Mouse (Mus musculus): ENCODE results near the gene Snrpd3. TPM values are rescaled to one million over a fixed set of nuclear protein-coding genes. Genes with fewer than 3 reads are reported as not detected.
A peak's percentile ranks its signal among the peaks of the same experiment; 100 is the strongest.

Snrpd3 gene
- polyA plus RNA-seq, 1 experiment from 2014 or later = 139 TPM

GRCm38 (mm10) chr10:75547901-75548300 is 30.6 kb downstream of the Snrpd3 start:
- H3K27me3 ChIP-seq = no peaks in the 10 kb centered on the region
- peaks cover 12% of the 10 kb centered on the region for H3K4me1 ChIP-seq
- H3K4me3 ChIP-seq = no peak overlapping the region
- no peak overlapping the region; the same call in 1 of the 2 replicates for H3K27ac ChIP-seq
- WGBS = 26% methylated on average over 7 of the region's 7 CpGs
- no peak overlapping the region for H3K9ac ChIP-seq
- no peaks in the 10 kb centered on the region for H3K9me3 ChIP-seq
- H3K4me2 ChIP-seq = peak overlapping the region; percentile 13; the same call in 1 of the 2 replicates
- no peak for ATAC-seq (ENCODE audit: insufficient number of reproducible peaks, low FRiP score, low TSS enrichment, low read depth)
- no peaks in the 10 kb centered on the region for H3K36me3 ChIP-seq

- peaks cover 12% of the 10 kb centered on the region for H3K4me1 ChIP-seq
- no peak overlapping the region for H3K4me3 ChIP-seq
- H3K27ac ChIP-seq = peak overlapping the region; percentile 3; the same call in 1 of the 2 replicates
- H3K27me3 ChIP-seq = no peaks in the 10 kb centered on the region
- peak; percentile 62; the same call in 1 of the 2 replicates for ATAC-seq (ENCODE audit: insufficient number of reproducible peaks, low FRiP score, low TSS enrichment, low read depth)
- WGBS = 20% methylated on average over 14 of the region's 14 CpGs
- H3K36me3 ChIP-seq = no peaks in the 10 kb centered on the region
- H3K9me3 ChIP-seq = no peaks in the 10 kb centered on the region
- peak overlapping the region; percentile 13 for H3K4me2 ChIP-seq
- no peak overlapping the region for H3K9ac ChIP-seq
These were observed 31.1 kb downstream of the Snrpd3 start for GRCm38 (mm10) chr10:75548486-75548885.

- Histone ChIP-seq H3K27ac (no peak overlapping the region), H3K4me1 (peaks cover 12% of the 10 kb centered on the region), H3K4me3 (no peak overlapping the region), H3K4me2 (no peak overlapping the region), H3K9me3 (no peaks in the 10 kb centered on the region), H3K27me3 (no peaks in the 10 kb centered on the region), H3K36me3 (no peaks in the 10 kb centered on the region), H3K9ac (no peak overlapping the region)
- no peak for ATAC-seq (ENCODE audit: insufficient number of reproducible peaks, low FRiP score, low TSS enrichment, low read depth)
- 70% methylated on average over 7 of the region's 7 CpGs for WGBS
These were observed 32.5 kb downstream of the Snrpd3 start for GRCm38 (mm10) chr10:75549886-75550285.

- Histone ChIP-seq H3K27me3 (no peaks in the 10 kb centered on the region), H3K4me1 (peaks cover 16% of the 10 kb centered on the region), H3K9ac (no peak overlapping the region), H3K9me3 (no peaks in the 10 kb centered on the region), H3K27ac (no peak overlapping the region), H3K4me3 (no peak overlapping the region), H3K4me2 (no peak overlapping the region), H3K36me3 (no peaks in the 10 kb centered on the region)
- no peak for ATAC-seq (ENCODE audit: insufficient number of reproducible peaks, low FRiP score, low TSS enrichment, low read depth)
- WGBS = 57% methylated on average over 12 of the region's 12 CpGs
These were observed 33.8 kb downstream of the Snrpd3 start for GRCm38 (mm10) chr10:75551175-75551574.

GRCm38 (mm10) chr10:75552106-75552505 is 34.8 kb downstream of the Snrpd3 start:
- Histone ChIP-seq H3K4me2 (no peak overlapping the region), H3K27me3 (no peaks in the 10 kb centered on the region), H3K9ac (no peak overlapping the region), H3K4me3 (no peak overlapping the region), H3K4me1 (peaks cover 25% of the 10 kb centered on the region), H3K9me3 (no peaks in the 10 kb centered on the region), H3K36me3 (no peaks in the 10 kb centered on the region), H3K27ac (no peak overlapping the region)
- 67% methylated on average over 2 of the region's 2 CpGs for WGBS
- ATAC-seq (ENCODE audit: insufficient number of reproducible peaks, low FRiP score, low TSS enrichment, low read depth) = no peak

GRCm38 (mm10) chr10:75552701-75553450 is 35.5 kb downstream of the Snrpd3 start:
- Histone ChIP-seq H3K36me3 (no peaks in the 10 kb centered on the region), H3K9me3 (no peaks in the 10 kb centered on the region), H3K4me1 (peaks cover 29% of the 10 kb centered on the region), H3K9ac (no peak overlapping the region), H3K4me3 (no peak overlapping the region), H3K4me2 (no peak overlapping the region), H3K27ac (no peak overlapping the region), H3K27me3 (no peaks in the 10 kb centered on the region)
- 65% methylated on average over 13 of the region's 13 CpGs for WGBS
- no peak for ATAC-seq (ENCODE audit: insufficient number of reproducible peaks, low FRiP score, low TSS enrichment, low read depth)

GRCm38 (mm10) chr10:75554090-75554489 is 36.7 kb downstream of the Snrpd3 start:
- Histone ChIP-seq H3K4me1 (peaks cover 31% of the 10 kb centered on the region), H3K27me3 (peaks cover 1% of the 10 kb centered on the region; the same call in 1 of the 2 replicates), H3K4me2 (no peak overlapping the region), H3K4me3 (no peak overlapping the region), H3K27ac (no peak overlapping the region), H3K9ac (no peak overlapping the region), H3K36me3 (no peaks in the 10 kb centered on the region), H3K9me3 (no peaks in the 10 kb centered on the region)
- WGBS = 88% methylated on average over 8 of the region's 8 CpGs
- no peak for ATAC-seq (ENCODE audit: insufficient number of reproducible peaks, low FRiP score, low TSS enrichment, low read depth)

- WGBS = 72% methylated on average over 6 of the region's 6 CpGs
- H3K27ac ChIP-seq = peak overlapping the region; percentile 38; the same call in 1 of the 2 replicates
- no peak for ATAC-seq (ENCODE audit: insufficient number of reproducible peaks, low FRiP score, low TSS enrichment, low read depth)
- H3K9ac ChIP-seq = no peak overlapping the region
- H3K4me3 ChIP-seq = no peak overlapping the region
- peaks cover 45% of the 10 kb centered on the region for H3K4me1 ChIP-seq
- no peaks in the 10 kb centered on the region for H3K9me3 ChIP-seq
- peaks cover 16% of the 10 kb centered on the region for H3K27me3 ChIP-seq
- H3K4me2 ChIP-seq = no peak overlapping the region
- H3K36me3 ChIP-seq = no peaks in the 10 kb centered on the region
These were observed 38.2 kb downstream of the Snrpd3 start for GRCm38 (mm10) chr10:75555557-75555956.

GRCm38 (mm10) chr10:75556026-75556425 is 38.7 kb downstream of the Snrpd3 start:
- Histone ChIP-seq H3K27me3 (peaks cover 21% of the 10 kb centered on the region), H3K36me3 (no peaks in the 10 kb centered on the region), H3K4me3 (no peak overlapping the region), H3K27ac (peak overlapping the region; percentile 38; the same call in 1 of the 2 replicates), H3K4me2 (no peak overlapping the region), H3K9ac (no peak overlapping the region), H3K9me3 (no peaks in the 10 kb centered on the region), H3K4me1 (peaks cover 49% of the 10 kb centered on the region)
- 43% methylated on average over 9 of the region's 9 CpGs for WGBS
- ATAC-seq (ENCODE audit: insufficient number of reproducible peaks, low FRiP score, low TSS enrichment, low read depth) = no peak

GRCm38 (mm10) chr10:75558515-75558914 is 41.2 kb downstream of the Snrpd3 start:
- Histone ChIP-seq H3K27ac (no peak overlapping the region), H3K4me3 (no peak overlapping the region), H3K4me1 (peaks cover 46% of the 10 kb centered on the region), H3K4me2 (peak overlapping the region; percentile 99; the same call in 1 of the 2 replicates), H3K27me3 (peaks cover 30% of the 10 kb centered on the region), H3K36me3 (no peaks in the 10 kb centered on the region), H3K9ac (no peak overlapping the region), H3K9me3 (no peaks in the 10 kb centered on the region)
- no peak for ATAC-seq (ENCODE audit: insufficient number of reproducible peaks, low FRiP score, low TSS enrichment, low read depth)
- 33% methylated on average over 3 of the region's 3 CpGs for WGBS

- Histone ChIP-seq H3K4me2 (peak overlapping the region; percentile 99), H3K9ac (peak overlapping the region; percentile 55), H3K4me3 (peak overlapping the region; percentile 61), H3K36me3 (no peaks in the 10 kb centered on the region), H3K4me1 (peaks cover 48% of the 10 kb centered on the region), H3K27me3 (peaks cover 30% of the 10 kb centered on the region), H3K9me3 (no peaks in the 10 kb centered on the region), H3K27ac (0 out of 2 replicates have a peak overlapping the region, but pooled peaks have one; percentile 17)
- 7% methylated on average over 14 of the region's 14 CpGs for WGBS
- no peak for ATAC-seq (ENCODE audit: insufficient number of reproducible peaks, low FRiP score, low TSS enrichment, low read depth)
These were observed 41.8 kb downstream of the Snrpd3 start for GRCm38 (mm10) chr10:75559041-75559675.

Measured in limb, embryonic 15.5 days (tissue).